Mouse (Mus musculus) cerebellum, adult 11-12 months (tissue): ENCODE measurements at regions not wholly inside any gene's neighbourhood (a gene's known extent, or its start where the extent isn't known, plus 50 kb on each side); places are given as distances from the start of the nearest gene placed in this dataset.

Experiments
- DNase-seq: peaks from one replicate; pipeline ENCODE4 v3.0.0; 2022

GRCm38 (mm10) chr10:120604506-120604905 lies 128.2 kb upstream of the Hmga2 start:
- no peak for DNase-seq

- DNase-seq, result no peak
Observed at GRCm38 (mm10) chr10:120603167-120603566, 126.9 kb upstream of the Hmga2 start.

- DNase-seq, result no peak
Observed at GRCm38 (mm10) chr10:120600735-120601134, 124.5 kb upstream of the Hmga2 start.

- DNase-seq, result no peak
Observed at GRCm38 (mm10) chr10:120599551-120599950, 123.3 kb upstream of the Hmga2 start.

- DNase-seq, result no peak
Observed at GRCm38 (mm10) chr10:120597320-120597887, 121.1 kb upstream of the Hmga2 start.

- DNase-seq, result no peak
Observed at GRCm38 (mm10) chr10:120595145-120595544, 118.9 kb upstream of the Hmga2 start.

- DNase-seq, result no peak
Observed at GRCm38 (mm10) chr10:120593876-120594275, 117.6 kb upstream of the Hmga2 start.

GRCm38 (mm10) chr10:120589659-120590058 lies 113.4 kb upstream of the Hmga2 start:
- no peak for DNase-seq

GRCm38 (mm10) chr10:120587854-120588633 lies 111.8 kb upstream of the Hmga2 start:
- DNase-seq, result no peak

GRCm38 (mm10) chr10:120587179-120587578 lies 110.9 kb upstream of the Hmga2 start:
- DNase-seq, result peak; percentile 4

- DNase-seq, result no peak
Observed at GRCm38 (mm10) chr10:120582497-120582896, 106.2 kb upstream of the Hmga2 start.

- DNase-seq, result no peak
Observed at GRCm38 (mm10) chr10:120581547-120581946, 105.3 kb upstream of the Hmga2 start.

GRCm38 (mm10) chr10:120576886-120577285 lies 100.6 kb upstream of the Hmga2 start:
- no peak for DNase-seq

- no peak for DNase-seq
Observed at GRCm38 (mm10) chr10:120576148-120576547, 99.9 kb upstream of the Hmga2 start.

GRCm38 (mm10) chr10:120571340-120571739 lies 95.1 kb upstream of the Hmga2 start:
- DNase-seq, result no peak

GRCm38 (mm10) chr10:120565992-120566391 lies 89.7 kb upstream of the Hmga2 start:
- DNase-seq, result no peak

GRCm38 (mm10) chr10:120564859-120565258 lies 88.6 kb upstream of the Hmga2 start:
- no peak for DNase-seq

GRCm38 (mm10) chr10:120563926-120564325 lies 87.7 kb upstream of the Hmga2 start:
- no peak for DNase-seq

- no peak for DNase-seq
Observed at GRCm38 (mm10) chr10:120561821-120562220, 85.6 kb upstream of the Hmga2 start.

- no peak for DNase-seq
Observed at GRCm38 (mm10) chr10:120557850-120558447, 81.7 kb upstream of the Hmga2 start.

GRCm38 (mm10) chr10:120556116-120556515 lies 79.8 kb upstream of the Hmga2 start:
- no peak for DNase-seq

GRCm38 (mm10) chr10:120553097-120553453 lies 76.8 kb upstream of the Hmga2 start:
- DNase-seq, result no peak

- no peak for DNase-seq
Observed at GRCm38 (mm10) chr10:120552341-120553096, 76.2 kb upstream of the Hmga2 start.
